Mouse (Mus musculus) forebrain, embryonic 14.5 days (tissue): Measurements from ENCODE around the gene Otulinl. TPM values are rescaled to one million over a fixed set of nuclear protein-coding genes. Genes with fewer than 3 reads are reported as not detected.

ENCODE experiments used
- ATAC-seq: fragments of 200-750 bp; cut with Nextera tagmentation; 2 replicates; pipeline ENCODE4 v1.8.0; 2017; ENCODE audit warnings: mild to moderate bottlenecking, moderate library complexity
- DNase-seq: peaks from one replicate; pipeline ENCODE4 v3.0.0-alpha.2; 2015; ENCODE audit warnings: low spot score
- H3K27ac ChIP-seq: fragments of 300-500 bp; sonication (generic); 2 replicates; pipeline ENCODE4 v1.5.1; 2014; ENCODE audit warnings: low read depth, mild to moderate bottlenecking, control low read depth, low read length, moderate library complexity
- H3K27me3 ChIP-seq: fragments of 300-500 bp; sonication (generic); replicated peaks from 2 replicates; pipeline ENCODE4 v1.6.1; 2014; ENCODE audit warnings: low read length, control low read depth, mixed read lengths; ENCODE audit not compliant: control insufficient read depth, insufficient read depth
- H3K36me3 ChIP-seq: fragments of 300-500 bp; sonication (generic); 2 replicates; pipeline ENCODE4 v1.6.1; 2014; ENCODE audit warnings: low read length, control low read depth; ENCODE audit not compliant: control insufficient read depth, insufficient read depth
- H3K4me1 ChIP-seq: fragments of 300-500 bp; sonication (generic); 2 replicates; pipeline ENCODE4 v1.6.1; 2014; ENCODE audit warnings: antibody characterized with exemption, low read length, control low read depth; ENCODE audit not compliant: control insufficient read depth, insufficient read depth
- H3K4me2 ChIP-seq: fragments of 300-500 bp; sonication (generic); 2 replicates; pipeline ENCODE4 v1.6.1; 2014; ENCODE audit warnings: mild to moderate bottlenecking, control low read depth, low read length
- H3K4me3 ChIP-seq: fragments of 300-500 bp; sonication (generic); 2 replicates; pipeline ENCODE4 v1.5.1; 2014; ENCODE audit warnings: low read depth, low read length, control low read depth
- H3K9ac ChIP-seq: fragments of 300-500 bp; sonication (generic); 2 replicates; pipeline ENCODE4 v1.6.1; 2014; ENCODE audit warnings: mild to moderate bottlenecking, low read length, control low read depth, moderate library complexity
- H3K9me3 ChIP-seq: fragments of 300-500 bp; sonication (generic); replicated peaks from 2 replicates; pipeline ENCODE4 v1.6.1; 2016; ENCODE audit warnings: low read length, control low read depth, mixed read lengths; ENCODE audit not compliant: control insufficient read depth
- WGBS: fragments of 180-500 bp; shearing (Covaris S2); extraction: QIAGEN DNeasy Blood & Tissue Kit; methylation state at CpG from one replicate; pipeline ENCODE4 v1.1.7; 2014; 5-methylcytosine and 5-hydroxymethylcytosine counted together
- polyA plus RNA-seq: library from polyadenylated mRNA; unstranded; fragments of >200 nt; fragmentation: Nextera tagmentation; extraction: Ambion mirVana; gene quantifications from 2 replicates; pipeline ENCODE4 v1.2.1, GENCODE M21; 2014

Gene Otulinl
- polyA plus RNA-seq, 1 experiment from 2014 or later: 13.2 TPM

GRCm38 (mm10) chr15:27666911-27667539, 14.4 kb downstream of the Otulinl start:
- Histone ChIP-seq H3K36me3 (no peaks in the 10 kb centered on the region), H3K27me3 (no peaks in the 10 kb centered on the region), H3K4me2 (no peak overlapping the region), H3K4me3 (no peak overlapping the region), H3K27ac (no peak overlapping the region), H3K9me3 (no peaks in the 10 kb centered on the region), H3K9ac (no peak overlapping the region), H3K4me1 (no peaks in the 10 kb centered on the region)
- DNase-seq (no peak), ATAC-seq (no peak)
- 62% methylated on average over 9 of the region's 9 CpGs for WGBS

GRCm38 (mm10) chr15:27665392-27665911, 15.9 kb downstream of the Otulinl start:
- Histone ChIP-seq H3K36me3 (no peaks in the 10 kb centered on the region), H3K9me3 (no peaks in the 10 kb centered on the region), H3K4me2 (peak overlapping the region; percentile 23; the same call in 1 of the 2 replicates), H3K4me1 (no peaks in the 10 kb centered on the region), H3K4me3 (no peak overlapping the region), H3K27ac (no peak overlapping the region), H3K9ac (no peak overlapping the region), H3K27me3 (no peaks in the 10 kb centered on the region)
- 58% methylated on average over 21 of the region's 21 CpGs for WGBS
- DNase-seq: no peak
- ATAC-seq: peak; percentile 57; the same call in 1 of the 2 replicates

GRCm38 (mm10) chr15:27664126-27664525, 17.3 kb downstream of the Otulinl start:
- Histone ChIP-seq H3K4me3 (no peak overlapping the region), H3K9ac (no peak overlapping the region), H3K27me3 (no peaks in the 10 kb centered on the region), H3K4me1 (no peaks in the 10 kb centered on the region), H3K36me3 (no peaks in the 10 kb centered on the region), H3K4me2 (no peak overlapping the region), H3K27ac (no peak overlapping the region), H3K9me3 (no peaks in the 10 kb centered on the region)
- DNase-seq: no peak
- no peak for ATAC-seq
- 94% methylated on average over 9 of the region's 9 CpGs for WGBS

GRCm38 (mm10) chr15:27662699-27663098, 18.7 kb downstream of the Otulinl start:
- no peaks in the 10 kb centered on the region for H3K9me3 ChIP-seq
- H3K27ac ChIP-seq: no peak overlapping the region
- WGBS: 81% methylated on average over 1 of the region's 1 CpGs
- ATAC-seq (no peak), DNase-seq (no peak)
- no peak overlapping the region for H3K4me3 ChIP-seq
- no peak overlapping the region for H3K9ac ChIP-seq
- no peaks in the 10 kb centered on the region for H3K36me3 ChIP-seq
- no peak overlapping the region for H3K4me2 ChIP-seq
- no peaks in the 10 kb centered on the region for H3K27me3 ChIP-seq
- no peaks in the 10 kb centered on the region for H3K4me1 ChIP-seq

- 96% methylated on average over 6 of the region's 6 CpGs for WGBS
- Histone ChIP-seq H3K36me3 (no peaks in the 10 kb centered on the region), H3K27me3 (no peaks in the 10 kb centered on the region), H3K9ac (no peak overlapping the region), H3K4me3 (no peak overlapping the region), H3K4me1 (no peaks in the 10 kb centered on the region), H3K27ac (no peak overlapping the region), H3K4me2 (no peak overlapping the region), H3K9me3 (no peaks in the 10 kb centered on the region)
- ATAC-seq (no peak), DNase-seq (no peak)
Observed at GRCm38 (mm10) chr15:27661696-27662095, 19.7 kb downstream of the Otulinl start.

GRCm38 (mm10) chr15:27659592-27660244, 21.7 kb downstream of the Otulinl start:
- H3K9ac ChIP-seq: no peak overlapping the region
- 42% methylated on average over 17 of the region's 17 CpGs for WGBS
- H3K36me3 ChIP-seq: no peaks in the 10 kb centered on the region
- H3K4me1 ChIP-seq: no peaks in the 10 kb centered on the region
- no peaks in the 10 kb centered on the region for H3K9me3 ChIP-seq
- no peak overlapping the region for H3K27ac ChIP-seq
- no peaks in the 10 kb centered on the region for H3K27me3 ChIP-seq
- DNase-seq: peak; percentile 88
- no peak overlapping the region for H3K4me3 ChIP-seq
- peak; percentile 82 for ATAC-seq
- no peak overlapping the region for H3K4me2 ChIP-seq

- 88% methylated on average over 5 of the region's 5 CpGs for WGBS
Observed at GRCm38 (mm10) chr15:27659143-27659542, 22.2 kb downstream of the Otulinl start.

GRCm38 (mm10) chr15:27658356-27658755, 23.0 kb downstream of the Otulinl start:
- Histone ChIP-seq H3K4me1 (no peaks in the 10 kb centered on the region), H3K36me3 (no peaks in the 10 kb centered on the region), H3K9me3 (no peaks in the 10 kb centered on the region), H3K27me3 (no peaks in the 10 kb centered on the region), H3K27ac (no peak overlapping the region), H3K4me2 (no peak overlapping the region), H3K4me3 (no peak overlapping the region), H3K9ac (no peak overlapping the region)
- 88% methylated on average over 4 of the region's 4 CpGs for WGBS
- DNase-seq: no peak
- no peak for ATAC-seq

More at GRCm38 (mm10) chr15:27659143-27659542, 22.2 kb downstream of the Otulinl start:
- H3K9ac ChIP-seq: no peak overlapping the region
- H3K36me3 ChIP-seq: no peaks in the 10 kb centered on the region
- H3K9me3 ChIP-seq: no peaks in the 10 kb centered on the region
- ATAC-seq (peak; percentile 40; the same call in 1 of the 2 replicates), DNase-seq (no peak)
- H3K4me3 ChIP-seq: no peak overlapping the region
- H3K4me2 ChIP-seq: no peak overlapping the region
- no peak overlapping the region for H3K27ac ChIP-seq
- H3K27me3 ChIP-seq: no peaks in the 10 kb centered on the region
- no peaks in the 10 kb centered on the region for H3K4me1 ChIP-seq

- H3K27ac ChIP-seq: no peak overlapping the region
- no peaks in the 10 kb centered on the region for H3K9me3 ChIP-seq
- H3K4me2 ChIP-seq: no peak overlapping the region
- no peak for ATAC-seq
- no peak for DNase-seq
- no peak overlapping the region for H3K9ac ChIP-seq
- WGBS: 97% methylated on average over 10 of the region's 10 CpGs
- no peak overlapping the region for H3K4me3 ChIP-seq
- H3K27me3 ChIP-seq: no peaks in the 10 kb centered on the region
- H3K36me3 ChIP-seq: no peaks in the 10 kb centered on the region
- H3K4me1 ChIP-seq: no peaks in the 10 kb centered on the region
Observed at GRCm38 (mm10) chr15:27657866-27658265, 23.5 kb downstream of the Otulinl start.
